Mouse (Mus musculus): ENCODE results near the gene Ccdc103. TPM values are rescaled to one million over a fixed set of nuclear protein-coding genes. Genes with fewer than 3 reads are reported as not detected.

Ccdc103 gene
- polyA plus RNA-seq, 1 experiment from 2014 or later, result 0.97 TPM

DNA sequence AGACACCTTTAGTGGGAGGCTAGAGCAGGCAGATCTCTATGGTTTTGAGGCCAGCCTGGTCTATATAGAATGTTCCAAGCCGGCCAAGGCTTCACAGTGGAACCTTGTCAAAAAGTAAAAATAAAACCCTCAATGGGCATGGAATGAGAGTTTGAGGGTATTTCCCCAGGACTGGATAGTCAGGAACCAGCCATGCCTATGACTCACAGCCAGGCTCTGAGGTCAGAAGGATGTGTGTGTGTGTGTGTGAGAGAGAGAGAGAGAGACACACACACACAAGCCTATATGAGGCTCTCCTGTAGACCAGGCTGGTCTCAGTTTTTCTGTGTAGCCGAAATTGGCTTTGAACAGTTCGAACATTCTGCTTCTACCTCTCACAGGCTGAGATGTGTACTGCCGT lies 13.7 kb downstream of the Ccdc103 start:
- H3K4me2 ChIP-seq, result peak overlapping the region; percentile 81
- H3K4me1 ChIP-seq, result peaks cover 73% of the 10 kb centered on the region
- no peaks in the 10 kb centered on the region for H3K9me3 ChIP-seq (replicated peaks)
- no peak for ATAC-seq
- H3K9ac ChIP-seq, result peak overlapping the region; percentile 92
- H3K36me3 ChIP-seq, result no peaks in the 10 kb centered on the region
- H3K4me3 ChIP-seq, result peak overlapping the region; percentile 65
- peak overlapping the region; percentile 96 for H3K27ac ChIP-seq
- 73% methylated on average over 4 of the region's 4 CpGs for WGBS (ENCODE audit: insufficient replicate concordance)
- peaks cover 71% of the 10 kb centered on the region for H3K27me3 ChIP-seq (replicated peaks)

DNA sequence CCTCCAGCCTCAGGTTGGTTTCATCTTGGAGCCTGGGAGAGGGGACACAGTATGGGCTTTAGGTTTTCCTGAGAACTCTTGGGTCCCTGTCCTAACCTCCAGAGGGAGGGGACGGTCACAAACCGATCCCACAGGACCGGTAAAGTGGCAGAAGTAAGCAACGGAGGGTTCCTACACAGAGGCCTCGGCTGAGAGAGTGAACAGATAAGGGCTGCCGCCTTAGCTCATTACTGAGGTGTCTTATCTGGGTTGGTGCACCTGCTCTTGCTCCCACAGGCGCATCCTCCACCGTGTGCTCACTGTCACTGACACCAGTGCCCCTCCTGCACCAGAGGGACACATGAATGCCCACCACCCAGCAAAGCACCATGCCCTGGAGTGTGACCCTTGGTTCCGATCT lies 14.8 kb downstream of the Ccdc103 start:
- Histone ChIP-seq H3K4me3 (peak overlapping the region; percentile 65), H3K27me3 (replicated peaks) (peaks cover 70% of the 10 kb centered on the region), H3K36me3 (no peaks in the 10 kb centered on the region), H3K9ac (peak overlapping the region; percentile 92), H3K4me2 (peak overlapping the region; percentile 81), H3K27ac (peak overlapping the region; percentile 96), H3K4me1 (peaks cover 74% of the 10 kb centered on the region), H3K9me3 (replicated peaks) (no peaks in the 10 kb centered on the region)
- ATAC-seq, result peak; percentile 97
- WGBS (ENCODE audit: insufficient replicate concordance), result 20% methylated on average over 9 of the region's 9 CpGs

DNA sequence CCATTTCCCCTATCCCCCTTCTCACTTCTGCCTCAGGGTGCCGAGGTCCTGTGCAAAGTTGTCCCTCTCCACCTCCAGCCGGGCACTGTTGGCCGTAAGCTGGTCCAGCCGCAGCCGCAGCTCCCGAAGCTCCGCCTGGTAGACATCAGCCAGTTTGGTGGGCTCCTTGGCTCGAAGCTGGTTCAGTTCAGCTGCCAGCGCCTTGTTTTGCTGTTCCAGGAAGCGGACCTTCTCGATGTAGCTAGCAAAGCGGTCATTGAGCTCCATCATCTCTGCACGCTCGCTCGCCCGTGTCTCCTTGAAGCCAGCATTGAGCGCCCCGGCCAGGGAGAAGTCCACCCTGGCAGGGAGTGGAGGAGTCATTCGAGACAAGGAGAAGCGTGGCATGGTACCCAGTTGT lies 15.6 kb downstream of the Ccdc103 start:
- Histone ChIP-seq H3K9me3 (replicated peaks) (no peaks in the 10 kb centered on the region), H3K36me3 (no peaks in the 10 kb centered on the region), H3K9ac (peak overlapping the region; percentile 92), H3K27ac (peak overlapping the region; percentile 96), H3K4me3 (no peak overlapping the region), H3K4me1 (peaks cover 71% of the 10 kb centered on the region), H3K27me3 (replicated peaks) (peaks cover 67% of the 10 kb centered on the region), H3K4me2 (peak overlapping the region; percentile 81)
- WGBS (ENCODE audit: insufficient replicate concordance), result 72% methylated on average over 20 of the region's 20 CpGs
- no peak for ATAC-seq

DNA sequence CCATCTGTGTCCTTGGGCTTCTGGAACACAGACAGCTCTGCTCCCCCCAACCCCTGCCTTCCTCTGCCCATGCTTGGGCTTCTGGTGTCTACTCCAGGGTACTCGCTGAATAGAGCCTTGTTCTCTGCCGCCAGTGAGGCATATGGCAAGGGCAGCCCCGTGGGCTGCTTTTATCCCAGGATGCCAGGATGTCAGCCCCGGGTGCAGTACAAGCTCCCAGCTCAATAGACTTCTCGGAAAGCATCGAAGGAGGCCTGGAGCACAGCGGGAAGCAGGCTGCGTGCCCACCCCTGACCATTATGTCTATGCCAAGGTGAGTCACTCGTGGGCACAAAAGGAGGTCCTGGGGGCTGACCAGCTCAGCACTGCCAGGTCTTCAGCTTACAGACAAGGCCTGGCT lies 17.4 kb downstream of the Ccdc103 start:
- no peak overlapping the region for H3K4me2 ChIP-seq
- no peaks in the 10 kb centered on the region for H3K36me3 ChIP-seq
- H3K27ac ChIP-seq, result no peak overlapping the region
- H3K4me3 ChIP-seq, result no peak overlapping the region
- 77% methylated on average over 9 of the region's 9 CpGs for WGBS (ENCODE audit: insufficient replicate concordance)
- H3K27me3 ChIP-seq (replicated peaks), result peaks cover 57% of the 10 kb centered on the region
- ATAC-seq, result no peak
- no peaks in the 10 kb centered on the region for H3K9me3 ChIP-seq (replicated peaks)
- H3K4me1 ChIP-seq, result peaks cover 56% of the 10 kb centered on the region
- no peak overlapping the region for H3K9ac ChIP-seq

GRCm38 (mm10) chr11:102900763-102901162 lies 19.8 kb downstream of the Ccdc103 start, which contains the start of gene Gfap:
Gfap (minus strand) TSS chr11:102900912.
- ATAC-seq, result no peak
- Histone ChIP-seq H3K4me3 (no peak within 1 kb of the TSS), H3K9ac (no peak within 1 kb of the TSS), H3K36me3 (peaks cover 18% of the 10 kb centered on the region), H3K4me1 (peaks cover 39% of the 10 kb centered on the region), H3K4me2 (no peak within 1 kb of the TSS), H3K27ac (peak within 1 kb of the TSS; percentile 0; the same call in 1 of the 2 replicates), H3K9me3 (replicated peaks) (no peaks in the 10 kb centered on the region), H3K27me3 (replicated peaks) (peaks cover 34% of the 10 kb centered on the region)
- 7% methylated on average over 7 of the region's 7 CpGs for WGBS (ENCODE audit: insufficient replicate concordance)

DNA sequence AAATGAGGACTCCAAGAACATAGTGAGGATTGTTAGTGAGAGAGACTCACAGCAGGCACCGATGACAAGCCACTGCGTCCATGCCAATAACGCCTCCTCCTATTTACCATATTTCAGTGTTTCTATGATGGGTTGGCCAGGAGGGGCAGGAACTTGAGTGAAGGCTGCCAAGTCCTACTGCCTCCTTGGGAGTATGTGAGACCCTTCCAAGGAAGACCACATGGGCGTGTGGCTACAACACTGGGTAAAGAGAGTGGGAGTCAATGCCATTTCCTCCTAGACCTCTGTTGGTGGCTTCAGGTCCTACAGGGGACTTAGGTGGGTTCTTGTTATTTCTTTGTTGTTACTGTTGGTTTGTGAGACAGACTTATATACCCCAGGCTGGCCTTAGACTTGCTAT lies 20.2 kb downstream of the Ccdc103 start:
- H3K4me3 ChIP-seq, result no peak overlapping the region
- peaks cover 23% of the 10 kb centered on the region for H3K36me3 ChIP-seq
- H3K27me3 ChIP-seq (replicated peaks), result peaks cover 30% of the 10 kb centered on the region
- H3K9me3 ChIP-seq (replicated peaks), result no peaks in the 10 kb centered on the region
- WGBS (ENCODE audit: insufficient replicate concordance), result 64% methylated on average over 4 of the region's 4 CpGs
- no peak for ATAC-seq
- no peak overlapping the region for H3K9ac ChIP-seq
- no peak overlapping the region for H3K4me2 ChIP-seq
- no peak overlapping the region; the same call in 1 of the 2 replicates for H3K27ac ChIP-seq
- H3K4me1 ChIP-seq, result peaks cover 35% of the 10 kb centered on the region

DNA sequence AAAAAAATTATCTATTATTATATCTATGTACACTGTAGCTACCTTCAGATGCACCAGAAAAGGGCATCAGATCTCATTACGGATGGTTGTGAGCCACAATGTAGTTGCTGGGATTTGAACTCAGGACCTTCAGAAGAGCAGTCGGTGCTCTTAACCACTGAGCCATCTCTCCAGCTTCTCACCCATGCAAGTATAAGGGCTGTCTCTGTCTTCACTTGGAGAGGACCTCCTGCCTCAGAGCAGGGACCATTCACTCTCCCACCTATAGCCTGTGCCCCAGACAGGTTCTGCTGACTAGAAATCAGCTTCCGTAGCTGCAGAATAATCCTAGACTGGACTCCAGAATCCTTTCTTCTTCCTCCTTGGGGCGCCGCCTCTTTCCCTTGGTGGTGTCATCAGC lies 21.1 kb downstream of the Ccdc103 start:
- Histone ChIP-seq H3K9me3 (replicated peaks) (no peaks in the 10 kb centered on the region), H3K4me2 (no peak overlapping the region), H3K9ac (no peak overlapping the region), H3K4me3 (no peak overlapping the region), H3K36me3 (peaks cover 32% of the 10 kb centered on the region), H3K27me3 (replicated peaks) (peaks cover 23% of the 10 kb centered on the region), H3K4me1 (peaks cover 26% of the 10 kb centered on the region), H3K27ac (no peak overlapping the region)
- ATAC-seq, result no peak
- 70% methylated on average over 5 of the region's 5 CpGs for WGBS (ENCODE audit: insufficient replicate concordance)

DNA sequence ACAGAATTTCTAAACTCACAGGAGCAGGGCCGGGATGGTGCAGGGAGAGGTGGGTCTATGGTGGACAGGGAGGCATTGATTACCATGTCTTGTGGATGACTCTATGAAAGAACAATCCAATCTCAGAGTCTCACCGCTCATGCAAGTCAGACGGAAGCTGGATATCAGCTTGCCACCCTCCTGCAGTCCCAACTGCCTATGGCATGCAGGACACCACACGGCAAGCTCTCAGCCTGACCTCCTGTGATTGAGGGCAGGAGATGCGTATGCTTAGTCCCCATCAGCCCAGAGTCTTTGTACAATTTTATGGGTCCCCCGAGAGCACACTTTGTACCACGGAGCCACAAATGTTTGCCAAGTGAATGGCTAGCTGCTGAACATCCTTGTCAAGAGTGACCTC lies 22.6 kb downstream of the Ccdc103 start:
- H3K4me1 ChIP-seq, result peaks cover 17% of the 10 kb centered on the region; the same call in 1 of the 2 replicates
- no peak overlapping the region for H3K4me3 ChIP-seq
- H3K9ac ChIP-seq, result no peak overlapping the region
- H3K36me3 ChIP-seq, result peaks cover 47% of the 10 kb centered on the region
- H3K27me3 ChIP-seq (replicated peaks), result peaks cover 7% of the 10 kb centered on the region
- no peaks in the 10 kb centered on the region for H3K9me3 ChIP-seq (replicated peaks)
- no peak for ATAC-seq
- no peak overlapping the region for H3K4me2 ChIP-seq
- no peak overlapping the region for H3K27ac ChIP-seq
- 83% methylated on average over 7 of the region's 7 CpGs for whole genome bisulfite sequencing (ENCODE audit: insufficient replicate concordance)

DNA sequence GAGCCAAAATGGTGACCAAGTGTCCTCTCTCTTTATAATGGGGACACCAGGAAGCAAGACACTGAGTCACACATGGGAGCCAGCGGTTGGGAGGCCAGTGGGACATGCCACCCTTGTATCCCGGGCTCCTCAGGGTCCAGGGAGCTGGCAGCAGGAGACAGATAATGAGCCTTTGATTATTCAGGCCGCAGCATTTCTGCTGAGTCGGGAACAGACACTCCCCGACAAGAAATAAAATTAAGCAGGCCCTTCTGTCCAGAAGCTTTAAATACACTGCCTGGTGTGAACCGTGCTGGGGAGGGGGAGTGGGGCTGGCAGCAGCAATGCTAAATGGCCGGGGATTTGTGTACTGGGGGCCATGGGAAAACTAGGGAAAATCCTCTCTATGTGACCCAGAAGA lies 30.4 kb downstream of the Ccdc103 start:
- no peak overlapping the region for H3K4me2 ChIP-seq
- H3K9ac ChIP-seq, result no peak overlapping the region
- 80% methylated on average over 7 of the region's 7 CpGs for WGBS (ENCODE audit: insufficient replicate concordance)
- no peak overlapping the region for H3K27ac ChIP-seq
- no peak for ATAC-seq
- no peak overlapping the region for H3K4me3 ChIP-seq
- peaks cover 100% of the 10 kb centered on the region for H3K36me3 ChIP-seq
- H3K27me3 ChIP-seq (replicated peaks), result no peaks in the 10 kb centered on the region
- no peaks in the 10 kb centered on the region for H3K4me1 ChIP-seq
- H3K9me3 ChIP-seq (replicated peaks), result no peaks in the 10 kb centered on the region

- H3K4me1 ChIP-seq, result 0 out of 2 replicates have a peak, but pooled peaks cover 3% of the 10 kb centered on the region
- ATAC-seq, result no peak
- H3K4me3 ChIP-seq, result no peak overlapping the region
- H3K9ac ChIP-seq, result no peak overlapping the region
- H3K27ac ChIP-seq, result no peak overlapping the region
- no peaks in the 10 kb centered on the region for H3K27me3 ChIP-seq (replicated peaks)
- peaks cover 87% of the 10 kb centered on the region for H3K36me3 ChIP-seq
- no peaks in the 10 kb centered on the region for H3K9me3 ChIP-seq (replicated peaks)
- 88% methylated on average over 9 of the region's 9 CpGs for WGBS (ENCODE audit: insufficient replicate concordance)
- H3K4me2 ChIP-seq, result no peak overlapping the region
Observed at GRCm38 (mm10) chr11:102915380-102915779, 34.4 kb downstream of the Ccdc103 start.

GRCm38 (mm10) chr11:102918077-102918476 lies 37.1 kb downstream of the Ccdc103 start:
- Histone ChIP-seq H3K27ac (0 out of 2 replicates have a peak overlapping the region, but pooled peaks have one; percentile 10), H3K9ac (no peak overlapping the region), H3K4me3 (no peak overlapping the region), H3K4me1 (peaks cover 22% of the 10 kb centered on the region), H3K4me2 (no peak overlapping the region), H3K27me3 (replicated peaks) (no peaks in the 10 kb centered on the region), H3K36me3 (peaks cover 87% of the 10 kb centered on the region), H3K9me3 (replicated peaks) (no peaks in the 10 kb centered on the region)
- WGBS (ENCODE audit: insufficient replicate concordance), result 91% methylated on average over 4 of the region's 4 CpGs
- no peak for ATAC-seq

GRCm38 (mm10) chr11:102921491-102921890 lies 40.5 kb downstream of the Ccdc103 start:
- Histone ChIP-seq H3K36me3 (peaks cover 57% of the 10 kb centered on the region), H3K9me3 (replicated peaks) (no peaks in the 10 kb centered on the region), H3K4me2 (peak overlapping the region; percentile 79; the same call in 1 of the 2 replicates), H3K27ac (no peak overlapping the region), H3K4me3 (peak overlapping the region; percentile 8; the same call in 1 of the 2 replicates), H3K9ac (0 out of 2 replicates have a peak overlapping the region, but pooled peaks have one; percentile 4), H3K4me1 (peaks cover 42% of the 10 kb centered on the region), H3K27me3 (replicated peaks) (no peaks in the 10 kb centered on the region)
- WGBS (ENCODE audit: insufficient replicate concordance), result 78% methylated on average over 6 of the region's 6 CpGs
- ATAC-seq, result no peak

Measured in liver, embryonic 12.5 days (tissue).